Mouse (Mus musculus) left cerebral cortex, adult 11 months (tissue): Measurements from ENCODE around the gene Cdipt.
A peak's percentile ranks its signal among the peaks of the same experiment; 100 is the strongest.

Experiments
- DNase-seq: peaks from one replicate; pipeline ENCODE4 v3.0.0; 2022; ENCODE audit warnings: low spot score

The Cdipt gene

DNA sequence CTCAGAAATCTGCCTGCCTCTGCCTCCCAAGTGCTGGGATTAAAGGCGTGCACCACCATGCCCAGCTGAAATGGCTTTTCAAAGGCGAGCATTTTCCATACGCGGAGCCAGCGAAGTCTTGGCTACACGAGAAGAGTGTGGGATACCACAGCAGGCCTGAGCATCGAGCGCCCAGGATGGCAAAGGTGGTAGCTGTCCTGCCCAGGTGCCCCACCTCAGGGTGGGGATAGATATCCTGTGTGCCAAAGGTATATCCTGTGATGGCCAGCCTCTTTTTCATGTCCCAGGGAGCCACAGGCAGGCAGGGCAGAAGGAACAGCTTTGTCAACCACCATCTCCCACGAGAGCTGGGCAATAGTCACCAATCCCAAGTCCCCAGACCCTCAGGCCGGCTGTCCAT, 37.1 kb downstream of the Cdipt start:
- DNase-seq: no peak

DNA sequence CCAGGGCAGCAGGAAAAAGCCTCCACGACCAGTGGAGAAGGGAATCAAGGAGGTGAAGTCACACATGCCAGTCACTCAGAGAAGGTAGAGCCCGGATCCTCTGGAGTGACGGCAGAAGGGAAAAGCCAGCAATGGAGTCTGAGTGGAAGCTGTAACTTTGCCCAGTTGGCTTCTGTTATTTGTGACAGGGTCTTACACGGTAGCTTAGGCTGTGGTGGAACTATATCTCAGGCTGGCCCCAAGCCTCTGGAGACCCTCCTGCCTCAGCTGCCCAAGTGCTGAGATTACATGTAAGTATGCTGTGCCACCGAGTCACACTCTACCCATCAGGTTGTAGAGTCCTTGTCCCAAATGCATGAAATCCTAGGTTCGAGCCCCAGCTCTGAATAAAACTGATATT, 37.7 kb downstream of the Cdipt start:
- no peak for DNase-seq

DNA sequence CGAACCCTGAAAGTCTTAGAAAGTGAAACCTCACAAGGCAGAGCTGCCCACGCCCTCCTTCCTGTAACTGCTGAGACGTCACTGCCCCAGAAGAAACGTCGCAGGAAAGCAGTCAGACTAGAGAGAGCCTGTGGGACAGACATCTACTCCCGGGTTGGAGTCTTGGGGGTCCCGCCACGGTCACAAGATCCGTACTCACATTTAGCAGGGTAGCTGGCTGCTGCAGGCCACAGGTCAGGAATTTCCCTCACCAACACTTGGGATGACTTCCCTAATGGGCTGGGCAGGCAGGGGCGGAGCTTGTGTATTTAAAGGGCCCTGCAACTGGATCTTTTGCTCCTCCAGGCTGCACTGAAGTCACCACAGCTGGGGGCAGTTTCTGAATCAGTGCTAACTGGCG, 38.6 kb downstream of the Cdipt start, which contains the start of gene Mvp:
TSS of gene Mvp (minus strand) at position 302 of the 400 bp plus-strand sequence.
- DNase-seq: no peak

DNA sequence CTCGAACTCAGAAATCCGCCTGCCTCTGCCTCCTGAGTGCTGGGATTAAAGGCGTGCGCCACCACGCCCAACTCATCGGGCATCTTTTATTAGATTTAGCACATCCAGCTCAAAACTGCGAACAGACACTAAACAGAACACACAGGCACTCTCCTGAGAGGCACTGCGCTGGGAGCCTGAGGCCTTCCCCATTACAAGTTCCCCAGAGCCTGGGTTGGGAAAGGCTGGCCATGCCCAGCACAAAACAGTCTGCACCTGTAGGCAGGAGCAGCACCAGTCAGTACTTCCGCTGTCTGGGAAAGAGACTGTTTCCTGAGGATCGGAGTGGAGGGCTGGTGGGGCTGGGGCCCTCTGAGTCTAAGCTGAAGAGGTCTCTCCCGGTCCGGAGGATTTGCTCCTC, 39.3 kb downstream of the Cdipt start:
- no peak for DNase-seq

DNA sequence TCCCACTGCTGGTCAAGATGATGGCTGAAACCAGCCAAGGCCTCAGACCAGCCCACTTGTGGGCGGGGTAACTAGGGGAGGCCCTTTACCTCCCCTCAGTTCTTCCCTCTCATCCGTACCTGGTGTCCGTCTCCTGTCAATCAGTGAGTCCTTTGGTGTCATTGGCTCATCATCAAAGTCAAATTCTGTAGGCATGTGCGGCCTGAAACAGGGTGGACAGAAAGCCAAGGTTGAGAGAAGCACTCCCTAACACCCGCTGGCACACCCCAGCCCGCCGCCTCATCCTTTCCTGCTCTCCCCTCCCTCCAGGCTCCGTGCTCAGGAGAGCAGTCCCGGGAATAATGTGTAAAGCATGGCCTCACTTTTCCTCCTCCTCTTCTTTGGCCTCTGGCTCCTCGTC, 40.4 kb downstream of the Cdipt start:
- DNase-seq: no peak

DNA sequence TGATC, 40.6 kb downstream of the Cdipt start, which contains the start of gene Pagr1b:
TSS of gene Pagr1b (minus strand) at position 4 of the 5 bp plus-strand sequence.
- no peak for DNase-seq

DNA sequence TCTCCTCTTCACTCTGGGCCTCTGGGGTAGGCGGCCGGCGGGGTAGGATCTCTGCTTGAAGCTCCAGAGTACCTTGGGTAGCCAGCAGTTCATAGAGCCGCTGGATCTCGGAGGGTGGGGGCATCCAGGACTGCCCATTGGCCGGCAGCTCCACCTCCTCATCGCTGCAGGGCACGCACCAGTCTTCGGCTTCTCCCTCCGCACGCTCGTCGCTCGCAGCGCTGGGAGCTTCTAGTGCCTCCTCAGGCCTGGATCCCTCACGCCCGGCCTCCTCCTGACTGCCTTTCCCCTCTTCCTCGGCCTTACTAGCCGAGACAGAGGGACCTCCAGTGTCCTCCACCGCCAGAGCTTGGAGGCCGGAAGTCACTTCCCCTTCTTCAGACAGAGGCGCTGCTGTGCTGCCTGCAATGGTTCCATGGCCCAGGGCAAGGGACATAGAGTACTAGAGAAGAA, 40.8 kb downstream of the Cdipt start:
- DNase-seq: no peak

DNA sequence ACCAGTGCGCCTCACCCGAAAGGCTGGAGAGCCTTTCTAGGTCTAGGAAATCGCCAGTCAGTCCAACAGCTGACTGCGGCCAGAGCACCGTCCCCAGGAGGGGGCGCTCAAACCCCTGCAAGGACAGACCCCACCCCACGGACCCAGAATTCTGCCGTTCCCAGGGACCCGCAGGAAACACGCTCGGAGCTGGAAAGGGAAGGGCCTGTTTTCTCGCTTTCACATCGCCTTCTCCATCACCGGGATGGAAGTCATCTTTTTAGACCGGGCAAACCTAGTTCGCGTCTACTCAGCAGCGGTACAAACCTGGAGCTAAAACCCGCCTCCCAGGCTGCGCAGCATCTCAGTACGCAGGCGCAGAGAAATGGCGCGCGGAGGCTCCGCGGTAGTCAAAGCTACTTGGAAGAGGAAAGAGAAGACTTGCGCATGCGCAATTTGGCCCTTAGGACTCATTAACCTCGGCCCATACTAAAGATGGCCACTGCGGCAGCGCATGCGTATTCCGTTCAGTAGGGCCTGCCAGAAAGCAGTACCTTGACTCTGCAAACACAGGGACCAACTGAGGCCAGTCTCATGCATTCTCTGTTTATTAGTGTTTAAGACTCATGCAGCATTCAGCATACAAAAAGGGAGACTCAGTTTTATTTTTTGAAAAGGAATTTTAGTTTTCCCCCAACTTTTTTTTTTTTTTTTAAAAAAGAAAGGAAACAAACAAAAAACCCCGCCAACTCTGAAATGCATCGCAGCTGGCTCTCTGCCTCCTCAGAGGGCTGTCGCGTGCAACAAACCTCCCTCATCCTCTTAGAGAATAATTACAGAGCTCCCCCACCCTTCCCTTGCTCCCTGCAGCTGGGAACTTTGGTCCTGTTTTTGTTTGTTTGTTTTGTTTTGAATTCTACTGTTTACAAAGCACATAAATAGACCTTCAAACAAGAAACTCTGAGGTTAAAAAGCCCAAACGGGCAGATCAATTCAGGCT, 41.5 kb downstream of the Cdipt start, which contains the start of gene Pagr1a:
TSS of gene Pagr1a (minus strand) at position 382 of the 979 bp plus-strand sequence.
- peak; percentile 96 for DNase-seq

DNA sequence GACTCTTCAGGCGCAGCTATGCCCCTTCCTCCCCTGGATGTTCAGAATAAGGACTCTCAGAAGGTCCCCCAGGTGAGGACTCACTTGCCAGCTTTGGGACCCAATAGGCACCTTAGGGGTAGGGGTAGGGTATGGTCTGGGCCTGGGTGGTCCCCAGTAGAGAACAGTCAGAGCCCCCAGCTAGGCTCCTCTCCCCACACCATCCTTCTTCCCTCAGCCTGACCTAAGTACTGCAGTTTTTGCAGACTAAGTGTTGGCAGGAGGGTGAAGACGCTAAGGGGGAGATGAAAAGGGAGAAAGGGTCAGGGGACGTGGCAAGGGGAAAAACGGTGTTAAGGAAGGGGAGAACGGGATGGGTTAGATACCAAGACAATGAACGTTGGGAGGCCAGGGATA, 42.2 kb downstream of the Cdipt start:
- DNase-seq: no peak

DNA sequence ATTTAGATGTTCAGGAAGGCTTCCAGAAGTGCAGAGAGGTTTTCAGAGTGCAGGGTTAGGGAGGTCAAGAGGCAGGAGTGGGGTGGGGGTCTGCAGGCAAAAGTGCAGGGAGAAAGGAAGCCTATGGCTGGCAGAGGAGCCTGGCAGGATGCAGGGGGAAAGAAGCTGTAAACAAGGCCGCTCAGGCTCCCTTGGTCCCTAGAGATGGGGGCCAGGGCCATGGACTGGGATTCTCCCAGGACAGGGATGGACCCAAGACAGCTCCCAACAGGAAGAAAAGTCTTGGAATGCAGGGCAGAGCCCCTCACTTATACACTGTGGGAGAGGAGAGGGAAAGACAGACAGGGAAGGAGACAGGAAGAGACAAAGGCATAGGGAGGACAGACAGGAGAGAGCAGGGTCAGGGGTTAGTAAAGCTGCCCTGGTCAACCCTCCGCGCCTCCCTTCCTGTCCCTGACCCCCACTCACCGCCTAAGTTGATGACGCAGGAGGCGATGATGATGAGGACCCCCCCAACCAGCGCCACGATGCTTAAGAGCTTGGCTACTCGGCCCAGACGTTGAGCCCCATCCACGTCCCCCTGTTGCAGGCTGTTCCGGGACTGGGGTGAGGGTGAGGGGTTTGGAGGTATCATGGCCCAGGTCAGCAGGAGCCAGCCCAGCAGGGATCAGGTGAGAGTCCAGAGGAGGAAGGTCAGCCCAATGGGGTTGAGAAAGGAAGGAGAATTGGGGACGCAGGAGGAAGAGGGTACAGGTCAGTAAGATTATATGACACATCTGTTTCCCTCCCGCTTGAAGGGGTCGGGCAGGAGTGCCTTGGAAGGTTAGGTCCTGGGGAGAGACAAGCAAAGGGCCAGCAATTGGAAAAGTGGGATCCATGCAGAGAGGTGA, 42.9 kb downstream of the Cdipt start:
- DNase-seq: no peak

DNA sequence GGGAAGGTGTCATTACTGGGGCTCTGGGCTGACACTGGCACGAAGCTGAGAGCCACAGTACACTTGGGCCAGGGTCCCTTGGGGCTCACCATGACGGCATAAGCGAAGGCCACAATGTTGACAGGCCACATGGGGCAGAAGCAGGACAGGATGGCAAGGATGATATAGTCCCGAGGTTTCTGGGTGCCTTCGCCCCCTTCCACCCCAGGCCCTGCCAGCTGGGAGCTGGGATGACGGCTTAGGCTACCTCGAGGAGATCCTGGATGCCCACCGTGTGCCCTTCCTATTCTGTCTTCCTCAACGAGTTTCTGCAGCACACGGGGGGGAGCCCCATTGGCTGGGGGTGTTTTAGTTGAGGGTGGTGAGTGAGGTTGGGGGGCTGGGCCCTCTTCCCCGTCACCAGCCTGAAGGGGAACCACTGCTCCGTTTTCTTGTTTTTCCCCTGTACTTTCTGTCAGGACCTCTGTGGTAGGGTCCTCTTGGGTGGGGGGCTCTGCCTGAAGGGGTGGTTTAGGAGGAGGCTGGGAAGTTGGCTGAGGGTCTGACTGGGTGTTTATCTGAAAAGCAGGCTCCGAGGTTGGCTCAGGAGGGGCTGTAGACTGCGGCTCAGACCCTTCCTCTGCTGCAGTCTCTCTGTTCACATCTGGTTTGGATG, 43.7 kb downstream of the Cdipt start:
- no peak for DNase-seq

DNA sequence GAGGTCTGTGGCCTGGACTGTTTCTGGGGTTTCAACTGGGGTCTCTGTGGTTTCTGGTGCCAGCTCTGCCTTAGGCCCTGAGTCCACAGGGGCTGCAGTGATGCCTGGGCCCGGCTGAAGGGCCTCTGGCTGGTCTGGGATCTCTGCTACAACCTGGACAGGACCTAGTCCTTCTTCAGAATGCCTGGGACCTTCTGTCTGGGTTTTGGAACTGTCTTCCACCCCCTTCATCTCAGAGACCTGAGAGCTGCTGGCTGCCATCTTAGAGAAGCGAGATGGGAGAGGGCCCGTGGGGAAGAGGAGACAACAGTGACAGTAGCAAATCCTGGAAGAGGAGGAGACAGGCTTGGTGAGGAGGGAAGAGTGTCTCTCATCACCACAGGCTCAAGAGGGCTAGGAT, 44.3 kb downstream of the Cdipt start:
- DNase-seq: no peak

DNA sequence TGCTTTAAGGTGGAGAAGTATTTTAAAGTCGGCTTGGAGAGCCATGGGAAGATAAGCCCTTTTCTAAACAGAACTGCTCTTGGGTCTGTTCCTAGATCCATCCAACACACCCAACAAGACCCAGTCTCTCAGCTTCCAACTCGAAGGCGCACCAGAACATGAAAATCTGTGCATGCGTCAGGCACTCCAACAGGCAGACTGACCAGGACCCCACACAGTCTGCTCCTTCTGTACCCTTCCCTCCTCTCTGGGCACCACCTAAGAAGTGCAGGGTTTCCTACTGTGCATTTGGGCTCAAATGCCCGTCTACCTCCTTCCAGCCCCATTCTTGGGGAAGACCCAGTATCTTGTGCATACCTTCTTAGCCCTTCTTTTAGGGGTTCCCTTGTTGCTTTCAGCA, 44.8 kb downstream of the Cdipt start:
- no peak for DNase-seq

DNA sequence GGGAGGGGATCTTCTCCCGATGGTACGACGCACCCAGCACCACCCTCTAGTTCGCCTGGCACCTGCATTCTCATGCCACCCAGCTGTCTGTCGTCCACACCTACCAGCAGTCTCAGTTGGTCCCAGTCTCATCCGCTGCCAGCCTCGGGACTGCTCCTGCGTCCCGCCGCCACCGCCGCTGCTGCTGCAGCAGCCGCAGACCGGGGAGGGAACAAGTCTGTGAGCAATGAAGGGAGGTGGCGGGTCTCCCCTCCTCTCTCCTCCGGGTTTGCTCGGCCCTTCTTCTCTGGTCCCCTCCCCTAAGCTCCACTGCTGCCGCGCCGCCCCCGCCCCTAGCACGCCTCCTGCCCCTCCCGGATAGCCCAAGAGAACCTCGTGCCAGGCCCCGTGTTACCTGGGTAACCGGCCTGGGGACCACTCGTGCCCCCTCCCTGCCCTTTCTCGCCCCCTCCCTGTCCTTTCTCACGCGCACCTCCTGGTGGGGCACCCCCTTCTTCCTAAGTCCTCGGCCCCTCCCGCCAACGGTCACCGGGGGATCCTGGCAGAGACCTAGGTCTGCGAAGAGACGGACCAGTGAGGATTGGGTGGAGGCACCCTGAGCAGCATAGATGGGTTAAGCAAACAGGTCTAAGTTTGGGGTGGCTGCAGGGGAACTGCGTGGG, 45.3 kb downstream of the Cdipt start, which contains the start of the genes Gm42742 and Prrt2:
TSS of gene Gm42742 (minus strand) at position 197 of the 662 bp plus-strand sequence.
TSS of gene Prrt2 (minus strand) at position 311 of the 662 bp plus-strand sequence.
- no peak for DNase-seq

DNA sequence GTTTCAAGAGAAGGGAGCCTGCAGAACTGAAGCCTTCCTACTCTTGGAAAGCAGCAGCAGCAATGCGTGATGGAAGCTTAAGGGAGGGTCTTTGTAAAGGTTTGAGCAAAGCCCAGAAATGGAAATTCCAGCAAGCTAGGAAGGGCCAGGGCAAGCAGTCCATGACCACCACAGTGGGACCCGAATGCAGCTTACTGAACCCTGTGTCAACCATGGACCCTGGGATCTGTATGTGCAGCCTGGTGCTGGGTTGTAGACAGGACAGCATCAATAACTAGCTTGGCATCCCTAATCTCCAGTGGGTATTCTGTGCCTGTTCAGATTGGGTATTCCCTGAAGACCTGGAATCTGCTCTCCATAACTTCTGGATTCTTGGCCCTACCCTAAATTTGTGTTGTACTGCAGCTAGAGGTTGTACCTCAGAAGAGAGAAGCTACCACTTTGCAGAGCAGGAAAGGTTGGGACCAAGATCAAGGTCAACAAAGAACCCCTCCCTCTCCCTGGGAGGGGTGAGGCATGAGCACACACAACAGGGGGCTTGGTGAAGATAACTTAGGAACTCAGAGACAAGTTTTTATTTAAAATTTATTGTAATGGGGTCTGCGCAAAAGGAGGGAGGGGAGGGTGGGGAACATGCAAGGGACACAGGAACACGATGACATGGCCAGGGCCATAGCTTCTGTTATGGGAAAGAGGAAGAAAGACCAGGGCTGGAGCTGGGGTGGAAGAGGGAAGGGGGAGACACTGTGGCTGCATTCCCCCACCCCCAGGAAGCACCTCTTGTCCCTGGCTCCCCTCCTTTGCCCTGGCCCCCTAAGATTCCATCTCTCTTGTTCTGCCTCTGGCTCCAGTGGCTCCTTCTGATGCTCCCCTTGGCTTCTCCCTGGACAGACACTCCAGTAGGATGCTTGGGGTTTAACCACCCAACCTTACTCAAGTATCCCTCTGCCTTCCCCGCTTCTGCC, 46.1 kb downstream of the Cdipt start:
- DNase-seq: no peak

DNA sequence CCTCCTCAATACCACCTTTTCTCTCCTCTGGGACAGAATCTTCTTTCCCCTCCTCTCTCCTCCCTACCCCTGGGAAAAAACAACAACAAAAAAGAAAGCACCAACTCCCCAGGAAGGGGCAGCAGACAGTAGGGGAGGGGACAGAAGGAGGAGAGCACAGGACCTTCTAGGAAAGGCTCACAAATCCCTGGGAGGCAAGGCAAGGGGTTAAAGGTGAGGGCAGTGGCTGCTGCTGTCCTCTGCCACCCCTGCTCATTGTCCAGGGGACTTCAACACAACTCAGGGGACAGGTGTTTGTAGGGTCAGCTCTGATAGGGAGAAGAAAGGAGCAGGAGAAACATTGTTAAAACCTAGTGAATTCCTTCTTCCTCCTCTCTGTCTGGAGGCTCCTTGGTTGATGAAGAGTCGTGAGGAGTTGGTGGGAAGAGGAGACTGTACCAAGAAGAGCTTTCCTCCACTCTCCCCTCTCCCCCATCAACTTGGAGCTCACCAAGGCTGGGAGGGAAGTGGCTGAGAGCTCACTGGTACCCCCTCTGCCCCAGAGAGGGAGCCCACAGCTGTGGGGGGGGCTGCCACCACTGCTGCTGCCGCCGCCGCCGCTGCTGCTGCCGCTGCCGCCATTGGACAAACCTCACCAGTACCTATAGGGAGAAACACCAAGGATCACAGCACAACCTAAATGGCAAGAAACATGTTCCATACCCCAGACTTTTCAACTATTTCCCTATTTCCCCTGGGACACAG, 47.0 kb downstream of the Cdipt start:
- DNase-seq: no peak

DNA sequence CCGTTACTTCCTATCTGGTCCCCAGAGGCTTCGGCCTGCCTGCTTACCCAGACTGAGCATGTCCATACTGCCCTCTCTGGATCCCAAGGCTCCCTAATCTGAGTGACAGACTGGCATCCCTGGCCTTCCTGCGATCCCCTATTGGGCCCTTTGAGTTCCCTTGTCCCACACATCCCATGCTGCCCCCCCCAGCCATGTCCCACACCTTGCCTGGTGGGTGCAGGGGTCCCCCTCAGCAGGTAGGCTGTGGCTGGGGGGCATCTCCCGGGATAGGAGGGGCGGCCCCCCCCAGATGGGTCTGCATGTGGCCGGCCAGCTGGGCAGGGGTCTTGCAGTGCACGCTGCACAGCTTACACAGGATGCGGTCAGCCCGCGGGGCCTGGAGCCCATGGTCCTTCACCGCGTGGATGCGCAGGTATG, 47.6 kb downstream of the Cdipt start:
- DNase-seq: no peak

DNA sequence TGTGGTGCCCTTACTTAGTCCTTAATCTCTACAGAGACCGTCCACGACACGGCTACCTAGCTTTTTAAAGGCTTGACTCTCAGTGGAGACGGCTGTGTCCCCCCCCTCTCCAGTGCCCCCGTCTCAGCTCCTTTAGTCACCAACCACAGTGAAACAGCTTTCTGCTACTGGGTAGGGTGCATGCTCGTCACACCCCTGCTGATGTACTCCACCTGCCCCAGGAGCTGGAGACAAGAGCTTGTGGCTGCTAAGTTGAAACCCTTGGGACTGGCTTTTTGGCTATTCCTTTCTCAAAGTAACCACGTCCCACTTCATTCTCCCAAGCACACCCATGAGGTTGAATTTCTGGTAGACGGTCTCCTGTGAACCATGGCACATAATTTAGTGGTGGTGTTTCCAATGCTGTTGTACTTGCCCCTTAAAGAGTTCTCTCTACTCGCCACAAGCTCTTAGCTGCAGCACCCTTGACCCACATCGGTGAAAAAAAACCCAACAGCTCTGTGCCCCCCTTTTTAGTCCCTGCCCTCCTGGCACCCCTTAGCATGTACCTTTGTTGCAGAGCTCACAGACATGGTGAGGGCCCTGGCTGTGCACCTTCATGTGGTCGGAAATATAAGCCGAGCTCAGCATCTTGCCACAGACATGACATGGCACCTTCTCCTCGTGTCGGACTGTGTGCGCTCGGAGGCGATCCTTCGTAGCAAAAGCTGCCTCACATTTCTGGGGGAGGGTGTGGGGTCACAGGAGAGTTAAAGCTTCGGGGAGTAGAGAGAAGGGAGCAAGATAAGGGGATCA, 48.4 kb downstream of the Cdipt start:
- no peak for DNase-seq
